Mouse (Mus musculus) lung, embryonic 15.5 days (tissue): ENCODE measurements around the gene Synpo2. TPM values are rescaled to one million over a fixed set of nuclear protein-coding genes. Genes with fewer than 3 reads are reported as not detected.

ENCODE experiments used
- ATAC-seq: fragments of 200-750 bp; cut with Nextera tagmentation; 2 replicates; pipeline ENCODE4 v1.8.0; 2017; ENCODE audit warnings: moderate number of reproducible peaks, borderline replicate concordance; ENCODE audit not compliant: low FRiP score, low TSS enrichment; ENCODE audit errors: extremely low read depth
- H3K27ac ChIP-seq: fragments of 300-500 bp; sonication (generic); 2 replicates; pipeline ENCODE4 v1.5.1; 2015; ENCODE audit warnings: moderate library complexity, mild to moderate bottlenecking, inconsistent platforms
- H3K27me3 ChIP-seq: fragments of 300-500 bp; sonication (generic); 2 replicates; pipeline ENCODE4 v1.6.1; 2015; ENCODE audit warnings: inconsistent platforms
- H3K36me3 ChIP-seq: fragments of 300-500 bp; sonication (generic); 2 replicates; pipeline ENCODE4 v1.6.1; 2015; ENCODE audit warnings: inconsistent platforms
- H3K4me1 ChIP-seq: fragments of 300-500 bp; sonication (generic); 2 replicates; pipeline ENCODE4 v1.6.1; 2015; ENCODE audit warnings: inconsistent platforms
- H3K4me2 ChIP-seq: fragments of 300-500 bp; sonication (generic); 2 replicates; pipeline ENCODE4 v1.6.1; 2015; ENCODE audit warnings: inconsistent platforms, mild to moderate bottlenecking, moderate library complexity
- H3K4me3 ChIP-seq: fragments of 300-500 bp; sonication (generic); 2 replicates; pipeline ENCODE4 v1.5.1; 2015; ENCODE audit warnings: mild to moderate bottlenecking, inconsistent platforms
- H3K9ac ChIP-seq: fragments of 300-500 bp; sonication (generic); 2 replicates; pipeline ENCODE4 v1.6.1; 2015; ENCODE audit warnings: inconsistent platforms
- H3K9me3 ChIP-seq: fragments of 300-500 bp; sonication (generic); 2 replicates; pipeline ENCODE4 v1.6.1; 2016; ENCODE audit warnings: inconsistent platforms
- WGBS: fragments of 180-500 bp; shearing (Covaris S2); methylation state at CpG from one replicate; pipeline ENCODE4 v1.1.7; 2015; 5-methylcytosine and 5-hydroxymethylcytosine counted together
- polyA plus RNA-seq: library from polyadenylated mRNA; unstranded; fragments of >200 nt; fragmentation: Nextera tagmentation; extraction: Ambion mirVana; gene quantifications from 2 replicates; pipeline ENCODE4 v1.2.1, GENCODE M21; 2015

The Synpo2 gene
- polyA plus RNA-seq, 1 experiment from 2014 or later = 11.3 TPM

- no peak for ATAC-seq
- Histone ChIP-seq H3K4me2 (no peak overlapping the region), H3K4me3 (no peak overlapping the region), H3K9me3 (no peaks in the 10 kb centered on the region), H3K4me1 (peaks cover 11% of the 10 kb centered on the region), H3K9ac (no peak overlapping the region), H3K27ac (no peak overlapping the region), H3K36me3 (no peaks in the 10 kb centered on the region), H3K27me3 (no peaks in the 10 kb centered on the region)
- WGBS = 55% methylated on average over 19 of the region's 19 CpGs
Observed at GRCm38 (mm10) chr3:123176366-123177334, 59.3 kb downstream of the Synpo2 start.

- no peak for ATAC-seq
- no peak overlapping the region for H3K4me2 ChIP-seq
- H3K9ac ChIP-seq = no peak overlapping the region
- WGBS = 83% methylated on average over 7 of the region's 7 CpGs
- no peak overlapping the region for H3K27ac ChIP-seq
- H3K4me1 ChIP-seq = peaks cover 11% of the 10 kb centered on the region
- no peaks in the 10 kb centered on the region for H3K36me3 ChIP-seq
- H3K4me3 ChIP-seq = no peak overlapping the region
- no peaks in the 10 kb centered on the region for H3K27me3 ChIP-seq
- H3K9me3 ChIP-seq = no peaks in the 10 kb centered on the region
Observed at GRCm38 (mm10) chr3:123175142-123175541, 60.8 kb downstream of the Synpo2 start.

GRCm38 (mm10) chr3:123174379-123174697 lies 61.6 kb downstream of the Synpo2 start:
- ATAC-seq = no peak
- no peak overlapping the region for H3K27ac ChIP-seq
- no peaks in the 10 kb centered on the region for H3K36me3 ChIP-seq
- no peak overlapping the region for H3K4me2 ChIP-seq
- no peak overlapping the region for H3K9ac ChIP-seq
- peaks cover 6% of the 10 kb centered on the region for H3K4me1 ChIP-seq
- 81% methylated on average over 8 of the region's 8 CpGs for WGBS
- H3K4me3 ChIP-seq = no peak overlapping the region
- no peaks in the 10 kb centered on the region for H3K27me3 ChIP-seq
- H3K9me3 ChIP-seq = no peaks in the 10 kb centered on the region

- H3K27ac ChIP-seq = no peak overlapping the region
- ATAC-seq = no peak
- peaks cover 6% of the 10 kb centered on the region; the same call in 1 of the 2 replicates for H3K4me1 ChIP-seq
- no peak overlapping the region for H3K9ac ChIP-seq
- H3K36me3 ChIP-seq = no peaks in the 10 kb centered on the region
- H3K27me3 ChIP-seq = no peaks in the 10 kb centered on the region
- no peaks in the 10 kb centered on the region for H3K9me3 ChIP-seq
- H3K4me2 ChIP-seq = no peak overlapping the region
- WGBS = 85% methylated on average over 21 of the region's 21 CpGs
- no peak overlapping the region for H3K4me3 ChIP-seq
Observed at GRCm38 (mm10) chr3:123173553-123174378, 62.2 kb downstream of the Synpo2 start.

GRCm38 (mm10) chr3:123172151-123172550 lies 63.8 kb downstream of the Synpo2 start:
- no peaks in the 10 kb centered on the region for H3K9me3 ChIP-seq
- H3K9ac ChIP-seq = no peak overlapping the region
- peaks cover 6% of the 10 kb centered on the region; the same call in 1 of the 2 replicates for H3K4me1 ChIP-seq
- H3K4me2 ChIP-seq = no peak overlapping the region
- H3K36me3 ChIP-seq = no peaks in the 10 kb centered on the region
- no peak overlapping the region for H3K27ac ChIP-seq
- 70% methylated on average over 5 of the region's 5 CpGs for WGBS
- no peak for ATAC-seq
- no peak overlapping the region for H3K4me3 ChIP-seq
- no peaks in the 10 kb centered on the region for H3K27me3 ChIP-seq

GRCm38 (mm10) chr3:123169398-123169797 lies 66.6 kb downstream of the Synpo2 start:
- Histone ChIP-seq H3K27me3 (no peaks in the 10 kb centered on the region), H3K27ac (no peak overlapping the region), H3K4me1 (no peaks in the 10 kb centered on the region), H3K4me3 (no peak overlapping the region), H3K4me2 (no peak overlapping the region), H3K36me3 (no peaks in the 10 kb centered on the region), H3K9me3 (no peaks in the 10 kb centered on the region), H3K9ac (no peak overlapping the region)
- WGBS = 71% methylated on average over 4 of the region's 4 CpGs
- ATAC-seq = no peak

GRCm38 (mm10) chr3:123168815-123169214 lies 67.1 kb downstream of the Synpo2 start:
- H3K9ac ChIP-seq = no peak overlapping the region
- no peaks in the 10 kb centered on the region for H3K9me3 ChIP-seq
- ATAC-seq = 0 out of 2 replicates have a peak, but pooled peaks have one; percentile 54
- H3K4me3 ChIP-seq = no peak overlapping the region
- H3K27ac ChIP-seq = no peak overlapping the region
- H3K27me3 ChIP-seq = no peaks in the 10 kb centered on the region
- H3K4me1 ChIP-seq = no peaks in the 10 kb centered on the region
- WGBS = 4% methylated on average over 5 of the region's 5 CpGs
- no peak overlapping the region for H3K4me2 ChIP-seq
- no peaks in the 10 kb centered on the region for H3K36me3 ChIP-seq

GRCm38 (mm10) chr3:123166450-123166849 lies 69.5 kb downstream of the Synpo2 start:
- Histone ChIP-seq H3K9me3 (no peaks in the 10 kb centered on the region), H3K4me3 (no peak overlapping the region), H3K27ac (no peak overlapping the region), H3K9ac (no peak overlapping the region), H3K4me2 (no peak overlapping the region), H3K4me1 (0 out of 2 replicates have a peak, but pooled peaks cover 3% of the 10 kb centered on the region), H3K27me3 (no peaks in the 10 kb centered on the region), H3K36me3 (no peaks in the 10 kb centered on the region)
- WGBS = 47% methylated on average over 5 of the region's 5 CpGs
- ATAC-seq = no peak

GRCm38 (mm10) chr3:123164183-123164582 lies 71.8 kb downstream of the Synpo2 start:
- H3K36me3 ChIP-seq = no peaks in the 10 kb centered on the region
- H3K9ac ChIP-seq = no peak overlapping the region
- H3K9me3 ChIP-seq = no peaks in the 10 kb centered on the region
- 58% methylated on average over 1 of the region's 1 CpGs for WGBS
- 0 out of 2 replicates have a peak, but pooled peaks cover 3% of the 10 kb centered on the region for H3K4me1 ChIP-seq
- H3K27me3 ChIP-seq = no peaks in the 10 kb centered on the region
- H3K4me2 ChIP-seq = no peak overlapping the region
- H3K4me3 ChIP-seq = no peak overlapping the region
- H3K27ac ChIP-seq = no peak overlapping the region
- no peak for ATAC-seq

- Histone ChIP-seq H3K9ac (no peak overlapping the region), H3K27me3 (no peaks in the 10 kb centered on the region), H3K4me2 (no peak overlapping the region), H3K27ac (no peak overlapping the region), H3K9me3 (no peaks in the 10 kb centered on the region), H3K36me3 (no peaks in the 10 kb centered on the region), H3K4me3 (no peak overlapping the region), H3K4me1 (0 out of 2 replicates have a peak, but pooled peaks cover 3% of the 10 kb centered on the region)
- WGBS = 51% methylated on average over 4 of the region's 4 CpGs
- ATAC-seq = no peak
Observed at GRCm38 (mm10) chr3:123163192-123163523, 72.8 kb downstream of the Synpo2 start.

GRCm38 (mm10) chr3:123162289-123163191 lies 73.4 kb downstream of the Synpo2 start:
- WGBS = 38% methylated on average over 6 of the region's 6 CpGs
- no peak overlapping the region for H3K4me2 ChIP-seq
- H3K4me1 ChIP-seq = 0 out of 2 replicates have a peak, but pooled peaks cover 3% of the 10 kb centered on the region
- no peaks in the 10 kb centered on the region for H3K9me3 ChIP-seq
- no peaks in the 10 kb centered on the region for H3K27me3 ChIP-seq
- ATAC-seq = no peak
- no peak overlapping the region for H3K27ac ChIP-seq
- no peaks in the 10 kb centered on the region for H3K36me3 ChIP-seq
- no peak overlapping the region for H3K4me3 ChIP-seq
- H3K9ac ChIP-seq = no peak overlapping the region
